Mouse (Mus musculus): ENCODE results near the gene Pgam2. TPM values are rescaled to one million over a fixed set of nuclear protein-coding genes. Genes with fewer than 3 reads are reported as not detected.

Gene Pgam2
- polyA plus RNA-seq, 1 experiment from 2014 or later: 49.3 TPM

- no peaks in the 10 kb centered on the region; the same call in 1 of the 2 replicates for H3K9me3 ChIP-seq
- 88% methylated on average over 2 of the region's 2 CpGs for WGBS
- no peaks in the 10 kb centered on the region for H3K4me1 ChIP-seq
- H3K4me2 ChIP-seq: no peak overlapping the region
- H3K27ac ChIP-seq: no peak overlapping the region
- no peak overlapping the region for H3K9ac ChIP-seq
- peaks cover 5% of the 10 kb centered on the region; the same call in 1 of the 2 replicates for H3K36me3 ChIP-seq
- no peaks in the 10 kb centered on the region for H3K27me3 ChIP-seq
- no peak for ATAC-seq (ENCODE audit: borderline replicate concordance, extremely low read depth, low FRiP score, low TSS enrichment)
- no peak overlapping the region for H3K4me3 ChIP-seq
Measured at GRCm38 (mm10) chr11:5753755-5754154, 49.8 kb downstream of the Pgam2 start.

Other genes with a start within 250 kb of the Pgam2 start
- 0.09 TPM in 1 of 2 replicates, not detected in the other for gene Ankrd36, start 234.0 kb downstream of the Pgam2 start, polyA plus RNA-seq (2015; fragmentation: Nextera tagmentation; extraction: Ambion mirVana)
- 179 and 188 TPM in 2 replicates for gene Mrps24, start 88.1 kb downstream of the Pgam2 start, polyA plus RNA-seq (2015; fragmentation: Nextera tagmentation; extraction: Ambion mirVana)
- 24.6 and 24.8 TPM in 2 replicates for gene Urgcp, start 41.4 kb downstream of the Pgam2 start, polyA plus RNA-seq (2015; fragmentation: Nextera tagmentation; extraction: Ambion mirVana)
- 111 and 115 TPM in 2 replicates for gene Dbnl, start 15.2 kb downstream of the Pgam2 start, polyA plus RNA-seq (2015; fragmentation: Nextera tagmentation; extraction: Ambion mirVana)
- gene Polm, start 34.3 kb upstream of the Pgam2 start, polyA plus RNA-seq (2015; fragmentation: Nextera tagmentation; extraction: Ambion mirVana): 7.1 and 10.0 TPM in 2 replicates
- gene Aebp1, start 58.2 kb upstream of the Pgam2 start, polyA plus RNA-seq (2015; fragmentation: Nextera tagmentation; extraction: Ambion mirVana): 31.3 and 37.6 TPM in 2 replicates
- 149 and 160 TPM in 2 replicates for gene Pold2, start 74.6 kb upstream of the Pgam2 start, polyA plus RNA-seq (2015; fragmentation: Nextera tagmentation; extraction: Ambion mirVana)
- gene Myl7, start 95.0 kb upstream of the Pgam2 start, polyA plus RNA-seq (2015; fragmentation: Nextera tagmentation; extraction: Ambion mirVana): 273 and 720 TPM in 2 replicates
- gene Gck, start 146.3 kb upstream of the Pgam2 start, polyA plus RNA-seq (2015; fragmentation: Nextera tagmentation; extraction: Ambion mirVana): 1.7 and 1.9 TPM in 2 replicates
- 58.6 and 61.4 TPM in 2 replicates for gene Ykt6, start 152.0 kb upstream of the Pgam2 start, polyA plus RNA-seq (2015; fragmentation: Nextera tagmentation; extraction: Ambion mirVana)